Mouse (Mus musculus) olfactory bulb, adult 2 months (tissue): ENCODE measurements around the gene Igf2bp3.

Source experiments
- CTCF ChIP-seq: fragments of 200-500 bp; IDR thresholded peaks from 2 replicates; pipeline ENCODE4 v1.5.1; 2012; ENCODE audit warnings: low read depth, mild to moderate bottlenecking, low read length, moderate library complexity; ENCODE audit not compliant: insufficient read depth
- POLR2A ChIP-seq: fragments of 200-500 bp; IDR thresholded peaks from 2 replicates; pipeline ENCODE4 v1.6.1; 2012; ENCODE audit warnings: mild to moderate bottlenecking, low read depth, low read length, moderate library complexity; ENCODE audit not compliant: insufficient read depth

DNA sequence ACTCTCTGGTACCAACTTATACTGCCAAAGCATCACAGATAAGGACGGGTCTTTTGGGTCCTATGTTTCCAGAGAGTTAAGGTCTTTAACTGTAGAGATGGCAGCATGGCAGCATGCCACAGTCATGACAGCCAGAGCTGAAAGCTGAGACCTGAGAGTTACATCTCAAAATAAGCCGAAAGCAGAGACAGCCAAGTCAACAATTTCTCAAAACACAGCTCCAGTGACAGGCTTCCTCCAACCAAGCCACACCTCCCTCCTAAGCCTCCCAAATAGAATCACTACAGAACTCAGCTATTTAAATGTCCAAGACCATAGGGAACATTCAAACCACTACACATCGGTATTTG lies 58.0 kb downstream of the Igf2bp3 start:
- no peak for TF ChIP-seq POLR2A
- TF ChIP-seq CTCF, result no peak
